Mouse (Mus musculus) liver, postnatal 0 days (tissue): Measurements from ENCODE around the gene Gm9837.

Source experiments
- CTCF ChIP-seq: sonication (generic); IDR thresholded peaks from 2 replicates; pipeline ENCODE4 v1.5.1; 2016; ENCODE audit warnings: antibody characterized with exemption, low read depth
- EP300 ChIP-seq: IDR thresholded peaks from 2 replicates; pipeline ENCODE4 v1.6.1; 2016; ENCODE audit warnings: antibody characterized with exemption, low read depth, mild to moderate bottlenecking

DNA sequence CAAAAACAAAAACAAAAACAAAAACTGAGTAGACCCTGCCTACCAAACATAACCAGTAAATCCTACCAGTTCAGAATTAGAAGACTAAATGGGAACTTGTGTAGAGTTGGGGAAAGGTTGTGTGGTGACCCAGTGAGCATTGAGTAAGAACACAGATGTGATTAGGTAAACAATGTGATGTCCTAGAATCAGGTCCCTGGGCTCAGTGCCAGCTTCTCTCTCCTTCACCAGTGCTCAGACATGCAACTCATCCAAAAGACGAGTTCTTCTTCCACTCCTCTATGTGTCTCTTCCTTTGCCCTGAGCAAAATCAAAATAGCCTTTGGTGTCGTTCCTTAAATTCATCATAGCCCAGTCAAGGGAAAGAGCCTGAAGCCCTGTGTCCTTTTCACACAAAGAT lies 45.5 kb downstream of the Gm9837 start:
- TF ChIP-seq CTCF: no peak
- TF ChIP-seq EP300: no peak
